Mouse (Mus musculus) R1 (cell line): Measurements from ENCODE around the gene Olfr1163.
"Not testable (repeated sequence)": the region's sequence is repeated elsewhere in the genome, so short reads cannot be mapped to it uniquely, and the experiment has no call there.

Experiments used
- DNase-seq: peaks from one replicate; pipeline ENCODE4 v3.0.0-alpha.2; 2018; ENCODE audit warnings: low read depth, low spot score

Gene Olfr1163

DNA sequence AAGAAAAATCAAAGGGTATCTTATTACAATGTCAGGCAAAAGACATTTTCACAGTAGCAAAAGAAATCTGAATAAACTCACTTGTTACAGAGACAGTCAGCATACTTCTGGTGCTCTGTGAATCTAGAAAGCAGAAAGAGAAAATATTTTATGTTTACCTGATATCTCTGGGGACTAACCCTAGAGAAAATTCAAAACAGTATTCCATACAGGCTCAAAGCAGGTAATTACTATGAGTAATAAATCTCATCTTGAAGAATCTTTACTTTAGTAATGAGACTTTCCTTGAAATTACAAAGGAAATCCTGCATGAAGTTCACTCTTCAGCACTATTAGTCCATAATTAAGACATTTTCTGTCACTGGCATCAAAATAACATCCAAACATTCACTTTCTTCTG lies at the start of gene Olfr1163:
Gene Olfr1163, minus strand, starts transcription at position 101 of the 400 bp plus-strand sequence.
- no peak for DNase-seq

DNA sequence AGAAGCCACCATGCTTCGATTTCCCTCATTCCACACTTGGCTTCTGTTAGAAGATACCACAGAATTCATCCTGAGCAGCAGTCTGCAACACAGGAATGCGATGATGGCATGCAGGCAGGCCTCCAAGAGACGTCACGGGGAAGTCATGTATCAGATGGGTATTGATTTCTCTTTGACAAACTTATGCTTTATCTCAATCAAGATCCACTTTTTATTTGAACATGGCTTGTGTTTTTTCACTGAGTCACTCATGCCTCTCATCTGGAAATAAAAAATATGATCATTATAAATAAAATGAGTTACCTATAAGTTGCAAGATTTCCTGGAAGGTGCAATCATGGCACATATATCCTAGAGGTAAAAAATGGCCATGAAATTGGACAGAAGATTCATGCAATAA lies 22.2 kb upstream of the Olfr1163 start, which contains the start of gene Olfr1164:
Gene Olfr1164, minus strand, starts transcription at position 101 of the 400 bp plus-strand sequence.
- no peak for DNase-seq

DNA sequence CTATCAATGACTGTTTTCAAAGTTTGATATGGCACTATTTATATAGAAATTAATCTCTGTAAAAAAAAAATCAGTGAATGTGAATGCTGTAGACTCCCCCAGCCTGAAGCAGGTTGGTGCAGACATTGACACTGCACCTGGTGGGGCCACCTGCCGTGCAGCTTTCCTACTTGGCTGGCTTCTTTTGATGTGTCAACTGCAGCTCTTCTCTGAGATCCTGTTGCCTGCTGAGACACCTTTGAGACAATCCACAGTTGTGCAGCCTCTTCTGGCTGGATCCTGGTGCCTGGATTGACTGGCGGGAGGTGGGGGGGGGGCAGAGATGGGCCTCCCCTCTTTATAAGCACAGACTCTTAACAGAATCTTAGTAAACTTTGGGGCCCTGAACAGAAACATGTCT lies 8.0 kb downstream of the Olfr1163 start:
- DNase-seq, result peak; percentile 45

DNA sequence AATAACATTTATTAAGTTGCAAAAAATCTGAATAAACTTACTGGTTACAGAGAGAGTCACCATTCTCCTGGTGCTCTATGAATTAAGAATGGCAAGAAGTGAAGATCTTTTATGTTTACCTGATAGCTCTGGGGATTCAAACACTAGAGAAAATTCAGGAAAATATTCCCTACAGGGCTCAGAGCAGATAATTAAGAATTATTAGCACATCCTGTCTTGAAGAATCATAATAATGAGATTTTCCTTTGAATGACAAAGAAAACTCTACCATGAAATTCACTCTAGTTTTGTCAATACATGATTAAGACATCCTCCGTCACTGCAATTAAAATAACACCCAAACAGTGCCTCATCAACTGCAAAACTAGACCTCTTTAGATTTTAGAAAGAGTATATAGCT lies 20.6 kb downstream of the Olfr1163 start, which contains the start of gene Olfr1162:
Gene Olfr1162, minus strand, starts transcription at position 101 of the 400 bp plus-strand sequence.
- no peak for DNase-seq

DNA sequence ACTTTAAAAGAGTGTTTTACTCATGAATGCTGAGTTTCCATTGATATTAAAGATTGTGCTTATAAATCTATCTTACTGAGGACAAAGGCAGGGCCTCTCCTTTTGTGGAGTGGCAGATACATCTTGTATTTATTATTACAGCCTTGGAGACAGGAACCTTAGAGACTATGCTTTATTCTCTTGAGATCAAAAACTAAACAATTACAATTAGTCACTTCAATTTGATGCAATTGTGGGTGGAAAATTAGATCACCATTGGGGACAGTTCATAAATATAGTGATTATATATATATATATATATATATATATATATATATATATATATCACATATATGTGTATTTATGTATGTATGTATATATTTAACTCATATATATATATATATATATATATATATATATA lies 34.0 kb downstream of the Olfr1163 start, which contains the start of gene Olfr73:
Gene Olfr73, minus strand, starts transcription at position 101 of the 400 bp plus-strand sequence.
- DNase-seq, result no peak

DNA sequence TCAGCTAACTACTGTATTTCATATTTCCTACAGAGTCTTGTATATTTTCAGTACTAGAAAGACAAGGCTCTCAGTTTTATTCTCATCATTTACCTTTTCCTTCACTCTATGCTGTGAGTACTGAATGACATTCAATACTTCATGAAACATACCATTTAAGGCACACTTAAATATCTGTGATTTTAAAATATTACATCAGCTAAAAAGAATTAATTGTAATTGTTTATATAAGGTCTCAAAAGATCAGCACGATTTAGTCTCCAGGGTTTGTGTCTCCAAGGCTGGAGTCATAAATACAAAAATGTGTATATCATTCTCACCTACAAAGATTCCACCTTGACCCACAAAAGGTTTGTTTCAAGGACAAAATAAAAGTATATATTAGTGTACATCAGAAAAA lies 49.2 kb downstream of the Olfr1163 start, which contains the start of gene Olfr1161:
Gene Olfr1161, plus strand, starts transcription at position 301 of the 400 bp plus-strand sequence.
- not testable (repeated sequence) for DNase-seq
